Mouse (Mus musculus): ENCODE results near the gene Ces4a. TPM values are rescaled to one million over a fixed set of nuclear protein-coding genes. Genes with fewer than 3 reads are reported as not detected.
"Not testable (repeated sequence)": the region's sequence is repeated elsewhere in the genome, so short reads cannot be mapped to it uniquely, and the experiment has no call there.

The Ces4a gene
- total RNA-seq (2021) = not detected

GRCm38 (mm10) chr8:105131509-105131908, at the start of gene Ces4a:
Gene Ces4a (plus strand): TSS chr8:105131800.
- DNase-seq = no peak
- intact Hi-C loops (cut with DNase I) = no loop called here

GRCm38 (mm10) chr8:105083449-105084050, 48.0 kb upstream of the Ces4a start, which contains the start of gene Ces3b:
Gene Ces3b (plus strand): TSS chr8:105083753.
- intact Hi-C loops (cut with DNase I) = no loop called here
- DNase-seq = no peak

- intact Hi-C loops (cut with DNase I) = not testable (repeated sequence)
Measured at GRCm38 (mm10) chr8:105088166-105088565, 43.4 kb upstream of the Ces4a start.

GRCm38 (mm10) chr8:105088581-105088980, 43.0 kb upstream of the Ces4a start:
- no peak for DNase-seq
- intact Hi-C loops (cut with DNase I) = no loop called here

More at GRCm38 (mm10) chr8:105088166-105088565, 43.4 kb upstream of the Ces4a start:
- DNase-seq = not testable (repeated sequence)

- no peak for DNase-seq
- intact Hi-C loops (cut with DNase I) = no loop called here
Measured at GRCm38 (mm10) chr8:105093992-105094391, 37.6 kb upstream of the Ces4a start.

- DNase-seq; intact Hi-C loops (cut with DNase I): not testable (repeated sequence)
Measured at GRCm38 (mm10) chr8:105102101-105102785, 29.4 kb upstream of the Ces4a start.

- DNase-seq; intact Hi-C loops (cut with DNase I): not testable (repeated sequence)
Measured at GRCm38 (mm10) chr8:105103701-105104100, 27.9 kb upstream of the Ces4a start.

GRCm38 (mm10) chr8:105104220-105104619, 27.4 kb upstream of the Ces4a start:
- intact Hi-C loops (cut with DNase I) = no loop called here
- DNase-seq = no peak

- intact Hi-C loops (cut with DNase I) = loop anchor here (10.0 kb wide), 1 partner anchor 85 kb away; no protein-coding TSS in a partner anchor
- no peak for DNase-seq
Measured at GRCm38 (mm10) chr8:105129864-105130263, 1.7 kb upstream of the Ces4a start.

GRCm38 (mm10) chr8:105138423-105138822, 6.8 kb downstream of the Ces4a start:
- intact Hi-C loops (cut with DNase I) = no loop called here
- DNase-seq = peak; percentile 68

GRCm38 (mm10) chr8:105142395-105142794, 10.8 kb downstream of the Ces4a start:
- intact Hi-C loops (cut with DNase I) = no loop called here
- no peak for DNase-seq

GRCm38 (mm10) chr8:105151654-105152053, 20.1 kb downstream of the Ces4a start:
- intact Hi-C loops (cut with DNase I) = no loop called here
- no peak for DNase-seq

GRCm38 (mm10) chr8:105152623-105153398, 21.2 kb downstream of the Ces4a start:
- intact Hi-C loops (cut with DNase I) = no loop called here
- peak; percentile 97 for DNase-seq

GRCm38 (mm10) chr8:105154316-105154715, 22.7 kb downstream of the Ces4a start:
- intact Hi-C loops (cut with DNase I) = no loop called here
- no peak for DNase-seq

- intact Hi-C loops (cut with DNase I) = no loop called here
- no peak for DNase-seq
Measured at GRCm38 (mm10) chr8:105155091-105155745, 23.6 kb downstream of the Ces4a start.

GRCm38 (mm10) chr8:105157555-105157954, 26.0 kb downstream of the Ces4a start:
- DNase-seq = no peak
- intact Hi-C loops (cut with DNase I) = no loop called here

- intact Hi-C loops (cut with DNase I) = no loop called here
Measured at GRCm38 (mm10) chr8:105158084-105158483, 26.5 kb downstream of the Ces4a start.

GRCm38 (mm10) chr8:105161121-105161652, 29.6 kb downstream of the Ces4a start:
- no peak for DNase-seq
- intact Hi-C loops (cut with DNase I) = no loop called here

More at GRCm38 (mm10) chr8:105158084-105158483, 26.5 kb downstream of the Ces4a start:
- no peak for DNase-seq

- intact Hi-C loops (cut with DNase I) = no loop called here
- no peak for DNase-seq
Measured at GRCm38 (mm10) chr8:105164272-105164902, 32.8 kb downstream of the Ces4a start.

GRCm38 (mm10) chr8:105165191-105165590, 33.6 kb downstream of the Ces4a start:
- intact Hi-C loops (cut with DNase I) = no loop called here
- DNase-seq = no peak
